Mouse (Mus musculus): ENCODE measurements around the gene Etl4. TPM values are rescaled to one million over a fixed set of nuclear protein-coding genes. Genes with fewer than 3 reads are reported as not detected.
A peak's percentile ranks its signal among the peaks of the same experiment; 100 is the strongest.
"Not testable (repeated sequence)": the region's sequence is repeated elsewhere in the genome, so short reads cannot be mapped to it uniquely, and the experiment has no call there.

Etl4 gene
- total RNA-seq, 2 experiments from 2014 or later: 0.26 to 0.82 TPM

DNA sequence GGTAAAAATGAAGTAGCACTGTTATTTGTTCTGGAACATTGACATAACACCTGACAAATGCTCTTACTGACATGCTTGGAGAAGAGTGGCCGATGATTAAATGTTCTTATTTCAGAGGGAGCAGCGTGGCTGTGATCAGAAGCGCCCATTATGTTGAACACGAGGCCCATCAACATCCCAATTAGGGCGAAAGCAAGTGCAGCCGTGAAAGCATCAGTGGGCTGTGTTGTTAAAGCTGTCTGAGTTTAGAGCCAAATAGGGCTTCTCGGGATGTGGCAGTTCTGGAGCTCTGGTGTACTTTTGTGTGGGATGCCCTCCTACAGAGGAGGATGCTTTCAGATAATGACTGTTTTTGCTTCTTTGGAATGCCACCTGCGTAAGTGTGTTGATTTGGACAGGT, 699.6 kb downstream of the Etl4 start:
- no peak for ATAC-seq (replicated peaks; ENCODE audit: poor library complexity, severe bottlenecking)

- ATAC-seq (replicated peaks; ENCODE audit: poor library complexity, severe bottlenecking): no peak
These were observed 706.4 kb downstream of the Etl4 start for GRCm38 (mm10) chr2:20615948-20616347.

DNA sequence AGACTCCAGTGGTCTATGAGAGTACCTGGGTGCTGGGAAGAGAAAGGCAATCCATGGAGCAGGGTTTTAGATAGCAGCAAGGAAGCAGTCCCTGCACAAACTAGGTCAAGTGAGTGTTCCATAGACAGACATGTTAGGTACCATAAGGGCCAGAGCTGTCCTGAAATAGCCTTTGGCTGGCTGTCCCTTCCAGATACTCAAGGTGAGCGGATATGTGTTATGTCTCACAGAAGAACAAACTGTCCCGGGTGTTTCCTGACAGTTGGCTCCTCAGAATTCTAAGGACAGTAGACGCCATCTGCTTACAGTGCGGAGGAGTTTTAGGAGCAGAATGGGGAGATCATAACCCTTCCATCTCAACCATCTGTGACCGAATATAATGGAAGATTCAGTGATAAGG, 708.8 kb downstream of the Etl4 start:
- ATAC-seq (replicated peaks; ENCODE audit: poor library complexity, severe bottlenecking): no peak

GRCm38 (mm10) chr2:20619881-20620280, 710.3 kb downstream of the Etl4 start:
- ATAC-seq (replicated peaks; ENCODE audit: poor library complexity, severe bottlenecking): no peak

DNA sequence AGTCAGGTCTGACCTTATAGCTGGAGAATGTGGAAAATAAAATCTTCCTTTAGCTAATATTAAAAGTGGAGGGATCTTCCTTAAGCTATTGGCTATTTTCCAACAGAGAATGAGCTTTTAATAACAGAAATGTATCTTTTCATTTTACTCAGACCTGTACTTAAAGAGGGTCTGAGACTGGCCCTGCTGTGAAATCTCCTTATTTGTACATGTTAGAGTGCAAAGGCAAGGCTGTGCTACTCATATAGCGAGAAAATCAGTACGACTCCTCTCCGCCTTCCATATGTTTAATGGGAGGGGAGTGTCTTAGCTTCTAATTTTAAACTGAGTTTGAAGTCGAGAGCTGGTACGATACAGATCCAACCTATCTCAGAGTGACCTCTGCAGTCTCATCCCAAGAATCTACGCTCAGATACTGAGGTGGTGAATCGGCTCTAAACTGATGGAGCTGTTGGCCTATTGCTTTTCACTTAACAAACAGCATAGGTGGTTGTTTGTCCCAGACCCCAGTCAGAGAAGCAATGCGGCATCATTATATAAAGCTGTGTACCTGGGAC, 719.7 kb downstream of the Etl4 start:
- ATAC-seq (replicated peaks; ENCODE audit: poor library complexity, severe bottlenecking): no peak

DNA sequence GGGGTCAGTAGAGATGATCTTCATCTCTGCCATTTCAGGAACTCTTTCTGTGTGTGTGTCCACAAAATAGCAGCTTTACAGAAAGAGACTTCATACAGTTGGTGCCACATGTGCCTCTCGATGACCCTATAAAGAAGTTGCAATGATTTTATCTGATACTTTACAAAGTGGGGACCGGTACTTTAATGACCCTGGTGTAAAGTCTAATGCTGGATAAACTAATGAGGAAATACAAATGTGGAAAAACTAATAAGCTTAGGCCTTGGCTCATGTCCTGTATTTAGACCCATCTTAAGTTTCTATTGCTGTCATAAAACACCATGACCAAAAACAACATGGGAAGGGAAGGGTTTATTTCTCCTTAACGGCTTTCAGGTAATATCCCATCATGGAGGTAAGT, 729.0 kb downstream of the Etl4 start:
- no peak for ATAC-seq (replicated peaks; ENCODE audit: poor library complexity, severe bottlenecking)

DNA sequence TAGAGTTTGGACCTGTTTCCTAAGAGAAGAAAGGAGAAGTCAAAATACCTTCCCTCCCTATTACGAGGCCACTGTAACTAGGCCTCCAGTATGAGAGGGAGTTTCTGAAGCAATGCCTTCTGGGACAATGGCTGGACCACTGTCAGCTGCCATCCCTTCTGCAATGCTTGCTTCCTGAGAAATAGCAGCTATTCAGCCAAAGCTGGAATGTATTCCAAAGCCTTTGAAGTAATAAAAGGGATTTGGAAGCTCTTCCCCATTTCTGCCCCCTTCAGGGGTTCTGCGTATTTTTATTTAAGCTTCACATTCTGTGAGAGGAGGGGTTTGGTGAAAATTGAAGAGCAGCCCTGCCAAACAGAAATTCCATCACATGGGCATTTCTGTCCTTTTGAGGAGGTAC, 730.1 kb downstream of the Etl4 start:
- ATAC-seq (replicated peaks; ENCODE audit: poor library complexity, severe bottlenecking): no peak

- no peak for ATAC-seq (replicated peaks; ENCODE audit: poor library complexity, severe bottlenecking)
These were observed 733.2 kb downstream of the Etl4 start for GRCm38 (mm10) chr2:20642818-20643217.

- no peak for ATAC-seq (replicated peaks; ENCODE audit: poor library complexity, severe bottlenecking)
These were observed 740.2 kb downstream of the Etl4 start for GRCm38 (mm10) chr2:20649817-20650216.

DNA sequence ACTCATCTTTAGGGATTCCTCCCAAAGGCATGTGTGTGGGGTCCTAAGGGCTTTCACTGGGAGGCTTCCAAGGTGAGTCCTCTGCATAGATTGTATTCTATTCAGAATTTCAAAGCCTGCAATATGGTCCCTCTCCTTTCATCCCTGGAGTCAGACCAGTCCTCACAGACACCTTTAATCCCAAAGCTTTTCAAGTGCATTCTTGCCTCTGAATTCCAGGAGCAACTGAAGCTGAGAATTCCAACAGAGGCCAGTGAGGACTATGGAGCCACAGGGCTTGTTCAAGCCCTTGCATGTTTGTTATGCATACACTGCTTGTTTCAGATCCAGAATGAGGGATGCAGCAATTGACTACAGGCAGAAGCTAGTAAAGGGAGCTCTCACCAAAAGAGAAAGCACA, 743.5 kb downstream of the Etl4 start:
- ATAC-seq (replicated peaks; ENCODE audit: poor library complexity, severe bottlenecking): no peak

DNA sequence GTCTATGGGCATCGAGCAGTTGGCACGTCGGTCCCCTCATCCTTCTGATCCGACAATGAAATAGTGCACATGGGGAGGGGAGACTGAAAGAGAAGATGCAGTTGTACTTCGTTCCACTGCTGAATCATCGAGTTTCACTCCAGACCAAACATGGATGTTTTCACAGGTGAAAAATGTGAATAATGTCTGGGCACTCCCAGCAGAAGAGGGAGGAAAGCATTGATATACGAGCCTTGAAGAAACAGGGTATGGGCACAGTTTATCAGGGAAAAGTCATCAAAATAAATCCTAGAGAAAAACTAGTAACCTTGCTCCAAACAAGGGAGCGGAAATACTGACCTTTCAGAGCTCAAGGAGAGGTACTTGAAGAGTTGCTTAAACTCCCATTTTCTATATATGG, 744.5 kb downstream of the Etl4 start:
- no peak for ATAC-seq (replicated peaks; ENCODE audit: poor library complexity, severe bottlenecking)

- ATAC-seq (replicated peaks; ENCODE audit: poor library complexity, severe bottlenecking): no peak
These were observed 745.2 kb downstream of the Etl4 start for GRCm38 (mm10) chr2:20654598-20655340.

GRCm38 (mm10) chr2:20655341-20655612, 745.7 kb downstream of the Etl4 start:
- ATAC-seq (replicated peaks; ENCODE audit: poor library complexity, severe bottlenecking): no peak

- ATAC-seq (replicated peaks; ENCODE audit: poor library complexity, severe bottlenecking): no peak
These were observed 748.3 kb downstream of the Etl4 start for GRCm38 (mm10) chr2:20657856-20658255.

GRCm38 (mm10) chr2:20661841-20662240, 752.3 kb downstream of the Etl4 start:
- ATAC-seq (replicated peaks; ENCODE audit: poor library complexity, severe bottlenecking): no peak

DNA sequence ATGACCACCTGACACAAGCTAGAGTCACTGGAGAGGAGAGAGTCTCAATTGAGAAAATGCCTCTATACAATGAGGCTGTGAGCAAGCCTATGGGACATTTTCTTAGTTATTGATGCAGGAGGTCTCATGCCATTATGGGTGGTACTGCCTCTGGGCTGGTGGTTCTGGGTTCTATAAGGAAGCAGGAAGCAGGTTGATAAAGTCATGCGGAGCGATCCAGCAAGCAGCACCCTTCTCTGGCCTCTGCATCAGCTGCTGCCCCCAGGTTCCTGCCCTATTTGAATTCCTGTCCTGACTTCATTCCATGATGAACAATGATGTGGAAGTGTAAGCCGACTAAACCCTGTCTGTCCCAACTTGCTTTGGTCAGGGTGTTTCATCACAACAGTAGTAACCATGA, 753.1 kb downstream of the Etl4 start:
- no peak for ATAC-seq (replicated peaks; ENCODE audit: poor library complexity, severe bottlenecking)

- no peak for ATAC-seq (replicated peaks; ENCODE audit: poor library complexity, severe bottlenecking)
These were observed 755.9 kb downstream of the Etl4 start for GRCm38 (mm10) chr2:20665309-20665971.

DNA sequence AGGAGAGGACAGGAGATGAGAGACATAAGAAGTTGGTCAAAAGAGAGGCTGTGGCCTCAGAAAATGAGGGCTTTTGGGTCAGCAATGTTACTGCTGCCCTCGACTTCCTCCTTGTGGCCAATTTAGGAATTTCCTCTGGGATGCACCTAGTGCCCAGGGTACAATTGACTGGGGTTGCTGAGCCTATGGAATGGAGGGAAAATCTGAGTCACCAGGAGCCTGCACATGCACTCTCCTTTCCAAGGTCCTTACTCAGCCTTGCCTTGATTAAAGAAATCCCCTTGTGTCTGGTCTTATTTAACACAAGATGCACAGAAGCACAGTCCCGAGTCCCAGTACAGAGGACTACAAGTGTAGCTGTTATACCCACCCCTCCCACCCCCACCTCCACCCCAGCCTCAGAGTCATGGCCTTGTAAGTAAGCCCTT, 756.5 kb downstream of the Etl4 start:
- ATAC-seq (replicated peaks; ENCODE audit: poor library complexity, severe bottlenecking): peak; percentile 44; the same call in 1 of the 2 replicates

DNA sequence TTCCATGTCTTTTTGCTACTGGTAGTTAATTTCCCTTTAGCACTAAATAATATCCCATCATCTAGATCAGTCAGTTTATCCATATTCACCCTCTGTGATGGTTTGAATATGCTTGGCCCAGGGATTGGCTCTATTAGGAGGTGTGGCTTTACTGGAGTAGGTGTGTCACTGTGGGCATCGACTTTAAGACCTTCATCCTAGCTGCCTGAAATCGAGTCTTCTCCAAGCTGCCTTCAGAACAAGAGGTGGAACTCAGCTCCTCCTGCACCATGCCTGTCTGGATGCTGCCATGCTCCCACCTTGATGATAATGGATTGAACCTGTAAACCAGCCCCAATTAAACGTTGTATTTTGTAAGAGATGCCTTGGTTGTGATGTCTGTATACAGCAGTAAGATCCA, 758.3 kb downstream of the Etl4 start:
- no peak for ATAC-seq (replicated peaks; ENCODE audit: poor library complexity, severe bottlenecking)

GRCm38 (mm10) chr2:20668276-20669030, 758.9 kb downstream of the Etl4 start:
- ATAC-seq (replicated peaks; ENCODE audit: poor library complexity, severe bottlenecking): not testable (repeated sequence)

GRCm38 (mm10) chr2:20669367-20669766, 759.8 kb downstream of the Etl4 start:
- ATAC-seq (replicated peaks; ENCODE audit: poor library complexity, severe bottlenecking): no peak

Data from granulocyte monocyte progenitor cell, adult 5-6 weeks (primary cell).